Mouse (Mus musculus) liver, embryonic 14.5 days (tissue): ENCODE results near the gene Ppp1r15a. TPM values are rescaled to one million over a fixed set of nuclear protein-coding genes. Genes with fewer than 3 reads are reported as not detected.
A peak's percentile ranks its signal among the peaks of the same experiment; 100 is the strongest.

Source experiments
- ATAC-seq: fragments of 200-750 bp; cut with Nextera tagmentation; 2 replicates; pipeline ENCODE4 v1.8.0; 2017; ENCODE audit warnings: moderate number of reproducible peaks, mild to moderate bottlenecking, moderate library complexity; ENCODE audit not compliant: insufficient read depth
- DNase-seq, 3 experiments: peaks; one replicate each; pipeline ENCODE4 v3.0.0-alpha.2; 2012 to 2013; ENCODE audit warnings: low read depth in 3 of 3, low spot score in 3 of 3
- H3K27ac ChIP-seq: fragments of 300-500 bp; sonication (generic); 2 replicates; pipeline ENCODE4 v1.5.1; 2014; ENCODE audit warnings: moderate library complexity, mild to moderate bottlenecking, control low read depth, inconsistent platforms
- H3K27me3 ChIP-seq: fragments of 300-500 bp; sonication (generic); 2 replicates; pipeline ENCODE4 v1.6.1; 2014; ENCODE audit warnings: mild to moderate bottlenecking, low read length, moderate library complexity; ENCODE audit not compliant: control insufficient read depth, insufficient read depth
- H3K36me3 ChIP-seq: fragments of 300-500 bp; sonication (generic); replicated peaks from 2 replicates; pipeline ENCODE4 v1.6.1; 2014; ENCODE audit warnings: low read depth; ENCODE audit not compliant: control insufficient read depth, insufficient read depth
- H3K4me1 ChIP-seq, 2 experiments: fragments of 200-500 bp in 1 of 2; fragments of 300-500 bp in 1 of 2; sonication (generic) in 1 of 2; replicated peaks; 2 replicates each; pipeline ENCODE4 v1.6.1; 2012 to 2014; ENCODE audit warnings: antibody characterized with exemption in 1 of 2, inconsistent platforms in 1 of 2, low read length in 1 of 2; ENCODE audit not compliant: control insufficient read depth in 2 of 2, insufficient read depth in 2 of 2
- H3K4me2 ChIP-seq: fragments of 300-500 bp; sonication (generic); 2 replicates; pipeline ENCODE4 v1.6.1; 2014; ENCODE audit warnings: low read depth, mild to moderate bottlenecking, control low read depth, moderate library complexity
- H3K4me3 ChIP-seq, 2 experiments: fragments of 200-500 bp in 1 of 2; fragments of 300-500 bp in 1 of 2; sonication (generic) in 1 of 2; 2 replicates each; pipeline ENCODE4 v1.5.1; 2012 to 2014; ENCODE audit warnings: low read depth in 2 of 2, low read length in 2 of 2, mild to moderate bottlenecking in 2 of 2, control low read depth in 1 of 2, inconsistent platforms in 1 of 2, moderate library complexity in 1 of 2; ENCODE audit not compliant: insufficient read depth in 1 of 2
- H3K9ac ChIP-seq: fragments of 300-500 bp; sonication (generic); replicated peaks from 2 replicates; pipeline ENCODE4 v1.6.1; 2014; ENCODE audit warnings: mild to moderate bottlenecking, control low read depth, moderate library complexity
- H3K9me3 ChIP-seq: fragments of 300-500 bp; sonication (generic); 2 replicates; pipeline ENCODE4 v1.6.1; 2016; ENCODE audit warnings: low read length, mixed read lengths; ENCODE audit not compliant: control insufficient read depth
- CTCF ChIP-seq: IDR thresholded peaks from 2 replicates; pipeline ENCODE4 v1.5.1; 2016; ENCODE audit warnings: antibody characterized with exemption, low read depth, control low read depth
- EP300 ChIP-seq: IDR thresholded peaks from 2 replicates; pipeline ENCODE4 v1.6.1; 2016; ENCODE audit warnings: antibody characterized with exemption, low read depth
- WGBS: fragments of 180-500 bp; shearing (Covaris S2); extraction: QIAGEN DNeasy Blood & Tissue Kit; methylation state at CpG from one replicate; pipeline ENCODE4 v1.1.7; 2014; ENCODE audit not compliant: insufficient replicate concordance; 5-methylcytosine and 5-hydroxymethylcytosine counted together
- polyA plus RNA-seq, 2 experiments: library from polyadenylated mRNA; depleted of rRNA in 1 of 2; stranded (reverse) in 1 of 2; unstranded in 1 of 2; fragments of >200 nt; fragmentation: Nextera tagmentation in 1 of 2; extraction: Ambion mirVana in 1 of 2; gene quantifications; 2 replicates each; pipeline versions ENCODE4 v1.2.1 to v1.2.3; 2012 to 2014

The Ppp1r15a gene
- polyA plus RNA-seq, 2 experiments: 140 to 165 TPM

DNA sequence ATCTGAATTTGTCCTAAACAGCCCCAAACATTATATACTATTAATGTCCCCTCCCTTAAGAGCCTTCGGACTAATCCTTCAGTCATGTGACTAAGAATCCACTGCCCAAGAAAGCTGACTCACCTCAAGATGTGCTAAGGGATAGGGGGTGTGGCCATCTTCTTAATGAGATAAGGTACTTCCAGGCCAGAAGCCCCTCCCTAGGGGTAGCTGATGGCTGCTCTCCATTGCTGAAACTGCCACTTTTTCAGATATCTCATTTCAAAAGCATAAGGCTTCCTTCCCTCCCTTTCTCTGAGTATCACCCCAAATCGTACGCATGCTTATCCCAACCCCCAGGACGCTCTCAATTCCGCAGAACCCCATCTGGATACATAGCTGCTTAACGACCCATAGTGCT is 17.5 kb downstream of the Ppp1r15a start:
- peak; percentile 77 for ATAC-seq
- no peaks in the 10 kb centered on the region for H3K27me3 ChIP-seq
- TF ChIP-seq CTCF (no peak), EP300 (peak; percentile 83)
- H3K4me1 ChIP-seq: peaks cover 15 to 20% of the 10 kb centered on the region in 2 experiments
- H3K4me2 ChIP-seq: peak overlapping the region; percentile 93
- 16% methylated on average over 6 of the region's 6 CpGs for WGBS
- peak overlapping the region; percentile 92 for H3K9ac ChIP-seq
- DNase-seq: peak; percentile 89 to 93 (median 91)
- peaks cover 22% of the 10 kb centered on the region for H3K36me3 ChIP-seq
- peak overlapping the region; percentile 83 to 89 for H3K4me3 ChIP-seq
- H3K9me3 ChIP-seq: no peaks in the 10 kb centered on the region
- H3K27ac ChIP-seq: peak overlapping the region; percentile 96

DNA sequence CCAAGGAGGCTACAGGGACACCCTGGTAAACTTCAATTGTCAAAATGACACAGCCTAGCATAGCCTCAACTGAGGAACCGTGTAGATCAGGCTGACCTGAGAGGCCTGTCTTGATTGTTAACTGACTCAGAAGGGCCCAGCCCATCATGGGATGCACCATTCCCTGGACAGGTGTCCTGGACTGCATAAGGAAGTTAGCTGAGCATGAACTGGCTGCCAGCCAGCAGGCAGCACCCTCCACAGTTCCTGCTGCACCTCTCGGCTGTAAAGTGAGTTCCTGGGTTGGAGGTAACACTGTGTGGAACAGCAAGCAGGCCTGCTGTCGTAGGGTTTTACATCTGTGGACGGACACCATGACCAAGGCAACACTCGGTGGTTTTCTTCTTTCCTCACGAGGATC is 18.5 kb downstream of the Ppp1r15a start:
- Histone ChIP-seq H3K4me1 (peaks cover 15 to 20% of the 10 kb centered on the region in 2 experiments), H3K27ac (peak overlapping the region; percentile 96), H3K9me3 (no peaks in the 10 kb centered on the region), H3K4me2 (peak overlapping the region; percentile 93), H3K36me3 (peaks cover 22% of the 10 kb centered on the region), H3K27me3 (no peaks in the 10 kb centered on the region), H3K4me3 (peak overlapping the region; percentile 52 to 83), H3K9ac (peak overlapping the region; percentile 87)
- 88% methylated on average over 6 of the region's 6 CpGs for WGBS
- DNase-seq (no peak), ATAC-seq (no peak)
- no peak for TF ChIP-seq CTCF
- TF ChIP-seq EP300: no peak

DNA sequence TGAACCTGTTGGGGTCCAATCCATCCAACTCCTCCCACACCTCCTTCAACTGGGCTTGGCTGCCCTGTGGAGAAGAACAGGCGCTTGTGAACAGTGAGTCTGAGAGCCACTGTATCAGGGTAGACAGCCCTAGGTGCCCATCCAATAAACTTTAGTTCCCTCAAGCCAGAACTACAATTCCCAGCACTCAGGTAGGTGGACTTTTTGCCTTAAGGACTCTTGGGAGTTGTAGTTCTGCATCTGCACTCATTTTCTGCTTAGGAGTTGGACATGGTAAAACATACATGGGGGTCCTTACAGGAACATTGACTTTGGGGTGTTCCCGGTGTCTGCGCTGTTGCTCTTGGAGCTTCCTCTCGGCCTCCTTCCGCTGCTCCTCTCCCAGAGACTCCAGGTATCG is 27.6 kb downstream of the Ppp1r15a start:
- WGBS: 94% methylated on average over 6 of the region's 6 CpGs
- peaks cover 74% of the 10 kb centered on the region for H3K36me3 ChIP-seq

DNA sequence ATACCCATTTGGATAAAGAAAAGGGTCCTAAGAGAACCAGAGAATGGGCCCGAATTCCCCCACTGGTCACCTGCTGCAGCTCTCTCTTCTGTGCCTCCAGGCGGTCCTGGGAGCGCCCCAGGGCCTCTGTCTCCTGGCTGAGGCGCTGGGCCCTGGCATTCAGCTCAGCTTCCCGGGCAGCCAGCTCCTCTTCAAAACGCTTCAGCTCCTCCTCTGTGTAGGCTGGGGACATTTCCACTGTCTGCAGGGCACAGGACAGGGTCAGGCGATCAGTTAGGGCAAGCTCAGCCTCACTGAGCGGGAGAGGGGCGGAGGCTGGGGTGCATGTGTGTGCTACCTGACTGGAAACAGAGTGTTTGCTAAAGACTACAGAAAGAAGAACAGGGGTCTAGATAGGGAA is 31.5 kb downstream of the Ppp1r15a start:
- ATAC-seq (no peak), DNase-seq (no peak)
- H3K27me3 ChIP-seq: no peaks in the 10 kb centered on the region
- TF ChIP-seq CTCF (no peak), EP300 (no peak)
- H3K4me3 ChIP-seq: no peak overlapping the region
- H3K4me1 ChIP-seq: peaks cover 6 to 20% of the 10 kb centered on the region in 2 experiments
- no peak overlapping the region for H3K27ac ChIP-seq
- H3K9me3 ChIP-seq: no peaks in the 10 kb centered on the region
- H3K36me3 ChIP-seq: peaks cover 58% of the 10 kb centered on the region
- H3K4me2 ChIP-seq: no peak overlapping the region
- 78% methylated on average over 9 of the region's 9 CpGs for WGBS
- H3K9ac ChIP-seq: no peak overlapping the region

More for the DNA sequence above, 27.6 kb downstream of the Ppp1r15a start:
- Histone ChIP-seq H3K4me3 (no peak overlapping the region), H3K4me1 (no peaks in the 10 kb centered on the region), H3K9ac (no peak overlapping the region), H3K27me3 (no peaks in the 10 kb centered on the region), H3K27ac (no peak overlapping the region), H3K9me3 (no peaks in the 10 kb centered on the region), H3K4me2 (no peak overlapping the region)
- no peak for TF ChIP-seq EP300
- no peak for ATAC-seq
- no peak for DNase-seq

- no peak for TF ChIP-seq CTCF
- no peak for TF ChIP-seq EP300
- ATAC-seq: no peak
- Histone ChIP-seq H3K9me3 (no peaks in the 10 kb centered on the region), H3K27ac (no peak overlapping the region), H3K27me3 (no peaks in the 10 kb centered on the region), H3K9ac (no peak overlapping the region), H3K36me3 (peaks cover 42% of the 10 kb centered on the region), H3K4me3 (no peak overlapping the region), H3K4me1 (peaks cover 14 to 29% of the 10 kb centered on the region in 2 experiments), H3K4me2 (no peak overlapping the region)
- no peak for DNase-seq
- 82% methylated on average over 5 of the region's 5 CpGs for WGBS
These were observed 33.1 kb downstream of the Ppp1r15a start for GRCm38 (mm10) chr7:45492951-45493350.
